Mouse (Mus musculus): ENCODE data around the gene Ccl24.

- TF ChIP-seq POLR2AphosphoS2 (IDR thresholded peaks at IDR 0.05; ENCODE audit: insufficient read length, low read depth) = no peak
- no peak for TF ChIP-seq MYOG (IDR thresholded peaks at IDR 0.05; ENCODE audit: control insufficient read depth in 1 of 3, insufficient read depth in 1 of 3, insufficient read length in 2 of 3, low read depth in 2 of 3)
- no peak for TF ChIP-seq POLR2A (IDR thresholded peaks at IDR 0.05; ENCODE audit: insufficient read length, low read depth)
- no peak for TF ChIP-seq E2F4 (IDR thresholded peaks at IDR 0.05; ENCODE audit: insufficient read depth)
- TF ChIP-seq MYOD1 (IDR thresholded peaks at IDR 0.05; ENCODE audit: control insufficient read depth in 1 of 3, insufficient read length in 2 of 3, low read depth in 2 of 3) = no peak
- TF ChIP-seq USF1 (IDR thresholded peaks at IDR 0.05; ENCODE audit: low read depth) = no peak
- TF ChIP-seq MAX (IDR thresholded peaks at IDR 0.05; ENCODE audit: low read depth) = no peak
- no peak for TF ChIP-seq CEBPB (IDR thresholded peaks at IDR 0.05; ENCODE audit: insufficient read depth, poor library complexity, severe bottlenecking)
- no peak for TF ChIP-seq TCF12 (IDR thresholded peaks at IDR 0.05; ENCODE audit: insufficient read depth, poor library complexity, severe bottlenecking)
- no peak for TF ChIP-seq REST (IDR thresholded peaks at IDR 0.05; ENCODE audit: insufficient read depth, insufficient read length)
- no peak for TF ChIP-seq TCF3 (IDR thresholded peaks at IDR 0.05; ENCODE audit: insufficient read length, low read depth)
Observed at GRCm38 (mm10) chr5:135607581-135607980, 34.7 kb upstream of the Ccl24 start.

Data from myocyte (in vitro differentiated cells).